Mouse (Mus musculus) layer of hippocampus, postnatal 10 days (tissue): ENCODE measurements around the gene Taok1. TPM values are rescaled to one million over a fixed set of nuclear protein-coding genes. Genes with fewer than 3 reads are reported as not detected.
"Not testable (repeated sequence)": the region's sequence is repeated elsewhere in the genome, so short reads cannot be mapped to it uniquely, and the experiment has no call there.

ENCODE experiments used
- DNase-seq, 2 experiments: peaks; one replicate each; pipeline ENCODE4 v3.0.0; 2021; ENCODE audit warnings: low spot score in 2 of 2
- long read RNA-seq: library from polyadenylated mRNA; stranded (forward); transcript quantifications from one replicate; pipeline ENCODE4 v2.0.0, GENCODE M21; 2023
- total RNA-seq, 2 experiments: library from RNA; stranded (reverse); gene quantifications; 2 replicates each; pipeline ENCODE4 v1.2.3; 2021

The Taok1 gene
- 100 to 1,000 TPM; 107 to 118 TPM for total RNA-seq
- long read RNA-seq, full-length matches to known transcripts = 1 of 9 reads
- long read RNA-seq, partial matches to known transcripts = 0 of 9 reads
- long read RNA-seq, other reads (novel, unspliced or antisense) = 8 of 9 reads

DNA sequence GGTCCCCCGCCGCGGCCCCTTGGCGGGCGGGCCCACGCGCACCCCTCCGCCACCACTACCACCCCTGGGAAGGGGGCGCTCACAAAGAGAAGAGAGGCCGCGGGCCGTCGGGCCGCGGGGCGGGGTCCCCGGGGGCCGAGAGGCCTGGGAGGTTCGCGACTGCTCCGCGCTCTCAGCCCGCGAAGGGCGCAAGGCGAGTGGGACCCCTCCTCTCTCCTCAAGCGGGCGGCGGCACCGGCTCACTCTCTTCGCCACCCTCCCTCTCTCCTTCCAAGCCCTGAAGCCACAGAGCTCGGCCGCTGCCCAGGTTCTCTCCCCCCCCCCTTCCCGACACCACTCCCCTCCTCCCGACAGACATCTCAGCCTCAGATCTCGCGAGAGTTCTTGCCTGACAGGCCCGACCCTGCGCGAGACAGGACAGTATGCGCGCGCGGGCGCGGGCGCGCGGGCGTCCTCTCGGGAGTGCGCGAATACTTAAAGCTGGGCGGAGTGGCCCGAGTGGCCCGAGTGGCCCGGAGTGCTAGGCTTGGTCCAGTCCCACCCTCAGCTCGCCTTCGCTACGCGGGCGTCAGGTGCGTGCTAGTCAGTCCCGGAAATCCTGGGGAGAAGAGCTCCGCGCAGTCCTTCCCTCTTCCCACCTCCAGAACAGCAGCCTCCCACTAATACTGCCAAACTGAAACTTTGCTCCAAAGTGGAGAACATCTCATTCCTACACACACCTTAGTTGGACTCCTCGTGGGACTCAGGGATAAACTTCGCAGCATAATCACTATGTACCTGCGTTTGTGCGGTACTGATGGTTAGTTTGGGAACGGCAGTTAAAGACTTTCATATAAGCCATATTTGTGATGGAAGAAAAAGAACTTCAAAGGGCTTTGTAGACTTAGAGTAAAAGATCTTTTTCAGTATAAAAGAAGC is at the start of gene Taok1:
Taok1 (minus strand) TSS at position 278 of the 918 bp plus-strand sequence.
- peak; percentile 91 to 95 for DNase-seq

DNA sequence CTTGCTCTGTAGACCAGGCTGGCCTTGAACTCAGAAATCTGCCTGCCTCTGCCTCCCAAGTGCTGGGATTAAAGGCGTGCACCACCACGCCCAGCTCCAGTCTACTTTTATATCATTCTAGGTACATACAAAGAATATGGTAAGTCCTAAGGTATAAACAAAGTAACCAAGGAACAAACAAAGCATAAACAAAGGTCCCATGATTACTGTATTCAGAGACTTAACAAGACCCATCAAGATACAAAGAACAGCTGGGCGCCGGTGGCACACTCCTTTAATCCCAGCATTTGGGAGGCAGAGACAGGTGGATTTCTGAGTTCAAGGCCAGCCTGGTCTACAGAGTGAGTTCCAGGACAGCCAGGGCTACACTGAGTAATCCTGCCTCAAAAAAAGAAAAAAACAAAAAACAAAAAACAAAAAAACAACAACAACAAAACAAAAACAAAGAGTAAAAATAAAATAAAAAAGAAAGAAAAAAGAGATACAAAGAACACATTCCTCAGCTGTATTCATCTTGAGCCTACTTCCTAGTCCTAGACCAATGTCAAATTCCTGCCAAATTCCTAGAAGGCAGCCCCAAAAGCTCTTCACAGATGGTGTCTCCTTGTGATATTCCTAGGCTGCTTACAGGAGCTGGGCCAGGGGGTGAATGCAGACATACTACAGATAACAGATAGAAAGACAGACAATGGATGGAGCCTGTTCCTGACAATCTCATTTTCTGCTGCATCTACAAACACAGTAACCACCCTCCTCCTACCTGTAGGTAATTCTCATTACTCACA is 46.0 kb upstream of the Taok1 start:
- DNase-seq = not testable (repeated sequence)

DNA sequence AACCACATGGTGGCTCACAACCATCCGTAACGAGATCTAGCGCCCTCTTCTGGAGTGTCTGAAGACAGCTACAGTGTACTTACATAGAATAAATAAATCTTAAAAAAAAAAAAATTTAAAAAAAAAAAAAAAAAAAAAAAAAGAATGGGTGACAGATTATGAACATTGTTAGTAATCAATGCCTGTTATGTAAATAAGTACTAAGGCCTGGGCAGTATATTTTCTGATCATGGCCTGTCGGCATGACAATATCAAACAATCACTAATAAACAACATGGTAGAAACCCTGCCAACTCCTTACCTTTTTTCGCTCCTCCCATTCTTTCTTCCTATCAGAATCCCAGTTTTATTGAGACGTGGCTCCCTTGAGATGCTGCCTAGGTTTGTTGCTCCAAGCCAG is 44.9 kb upstream of the Taok1 start:
- no peak for DNase-seq

DNA sequence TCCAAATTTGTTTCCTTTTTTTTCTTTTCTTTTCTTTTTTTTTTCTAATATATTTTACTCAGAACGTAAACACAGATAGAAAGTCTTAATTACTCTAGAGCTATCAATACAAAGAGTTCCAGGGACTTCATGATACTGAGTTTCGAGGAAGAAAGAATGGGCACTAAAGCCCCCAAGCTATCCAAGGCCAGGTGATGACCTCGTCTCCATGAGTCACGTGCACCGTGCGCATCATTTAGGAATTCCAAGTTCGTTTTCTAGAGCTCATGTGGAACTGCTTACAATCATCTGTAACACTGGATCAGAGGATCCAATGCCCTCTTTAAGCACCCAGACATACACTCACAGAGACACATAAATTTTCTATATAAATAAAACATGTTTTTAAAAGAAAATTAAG is 41.3 kb upstream of the Taok1 start:
- DNase-seq = no peak

DNA sequence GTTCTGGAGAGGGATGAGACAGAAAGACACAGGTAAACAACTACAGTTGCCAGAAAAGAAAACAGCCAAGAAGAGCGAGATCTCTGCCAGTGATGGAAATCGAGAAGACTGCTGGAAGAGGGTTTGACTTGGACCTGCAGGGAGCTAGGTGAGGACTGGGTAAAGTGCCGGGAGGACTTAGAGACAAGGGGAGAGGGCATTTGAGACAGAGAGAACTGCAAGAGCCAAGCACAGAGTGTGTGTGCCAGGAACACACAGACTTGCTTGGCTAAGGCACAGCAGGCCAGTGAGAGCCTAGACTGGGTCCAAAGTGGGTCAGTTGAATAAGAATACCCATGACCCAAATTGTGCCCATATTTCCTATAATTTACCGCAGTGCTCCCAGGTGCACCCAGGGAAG is 37.9 kb upstream of the Taok1 start:
- peak in 1 of 2 experiments; percentile 10 for DNase-seq

DNA sequence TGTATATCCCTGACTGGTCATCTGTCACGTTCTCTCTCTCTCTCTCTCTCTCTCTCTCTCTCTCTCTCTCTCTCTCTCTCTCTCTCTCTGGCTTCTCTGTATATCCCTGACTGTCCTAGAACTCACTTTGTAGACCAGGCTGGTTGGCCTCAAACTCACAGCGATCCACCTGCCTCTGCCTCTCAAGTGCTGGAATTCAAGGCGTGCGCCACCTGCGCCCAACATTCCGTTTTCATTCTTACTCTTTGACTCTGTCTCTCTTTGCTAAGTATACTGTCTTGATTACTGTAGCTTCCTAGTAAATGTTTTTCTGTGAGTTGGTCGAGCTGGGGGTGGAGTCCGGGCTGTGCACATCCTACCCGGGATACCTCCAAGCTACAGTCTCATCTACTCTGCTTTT is 33.8 kb upstream of the Taok1 start:
- DNase-seq = no peak

DNA sequence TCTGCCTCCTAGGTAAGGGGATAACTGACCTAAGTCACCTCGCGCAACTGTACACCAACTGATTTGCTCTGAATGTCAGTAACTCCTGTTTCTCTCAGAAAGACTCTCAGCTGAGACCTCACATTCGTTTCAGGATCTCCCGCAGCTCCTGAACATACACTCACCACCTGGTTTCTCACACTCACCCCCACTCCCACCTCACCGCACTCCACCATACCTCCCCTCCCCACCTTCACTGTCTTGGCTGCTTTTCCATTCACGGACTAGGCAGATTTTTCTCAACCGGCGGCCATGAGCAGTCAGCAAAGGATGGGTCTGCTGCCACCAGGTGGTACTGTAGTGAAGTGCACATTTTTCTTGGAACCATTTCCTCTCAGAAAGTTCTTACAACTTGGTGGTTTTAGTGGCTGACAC is 22.6 kb upstream of the Taok1 start:
- peak; percentile 89 to 90 for DNase-seq

DNA sequence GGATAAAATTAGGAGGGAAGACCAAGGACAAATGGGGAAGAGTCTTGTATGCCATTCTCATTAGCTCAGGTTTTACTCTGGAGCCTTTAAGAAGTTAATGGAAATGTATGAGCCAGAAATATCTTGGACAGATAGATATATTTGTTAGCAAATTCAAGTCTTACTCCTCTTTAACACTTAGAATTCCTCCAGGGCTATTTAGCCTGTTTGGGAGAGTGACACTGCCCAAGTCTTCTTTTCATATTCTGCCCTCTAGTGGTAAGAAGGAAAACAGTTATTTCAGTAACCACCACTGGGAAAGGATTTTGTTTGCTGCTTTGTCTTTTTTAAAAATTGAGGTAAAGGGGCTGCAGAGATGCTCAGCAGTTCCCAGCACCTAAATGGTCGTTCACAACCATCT is 21.9 kb upstream of the Taok1 start:
- DNase-seq = no peak

DNA sequence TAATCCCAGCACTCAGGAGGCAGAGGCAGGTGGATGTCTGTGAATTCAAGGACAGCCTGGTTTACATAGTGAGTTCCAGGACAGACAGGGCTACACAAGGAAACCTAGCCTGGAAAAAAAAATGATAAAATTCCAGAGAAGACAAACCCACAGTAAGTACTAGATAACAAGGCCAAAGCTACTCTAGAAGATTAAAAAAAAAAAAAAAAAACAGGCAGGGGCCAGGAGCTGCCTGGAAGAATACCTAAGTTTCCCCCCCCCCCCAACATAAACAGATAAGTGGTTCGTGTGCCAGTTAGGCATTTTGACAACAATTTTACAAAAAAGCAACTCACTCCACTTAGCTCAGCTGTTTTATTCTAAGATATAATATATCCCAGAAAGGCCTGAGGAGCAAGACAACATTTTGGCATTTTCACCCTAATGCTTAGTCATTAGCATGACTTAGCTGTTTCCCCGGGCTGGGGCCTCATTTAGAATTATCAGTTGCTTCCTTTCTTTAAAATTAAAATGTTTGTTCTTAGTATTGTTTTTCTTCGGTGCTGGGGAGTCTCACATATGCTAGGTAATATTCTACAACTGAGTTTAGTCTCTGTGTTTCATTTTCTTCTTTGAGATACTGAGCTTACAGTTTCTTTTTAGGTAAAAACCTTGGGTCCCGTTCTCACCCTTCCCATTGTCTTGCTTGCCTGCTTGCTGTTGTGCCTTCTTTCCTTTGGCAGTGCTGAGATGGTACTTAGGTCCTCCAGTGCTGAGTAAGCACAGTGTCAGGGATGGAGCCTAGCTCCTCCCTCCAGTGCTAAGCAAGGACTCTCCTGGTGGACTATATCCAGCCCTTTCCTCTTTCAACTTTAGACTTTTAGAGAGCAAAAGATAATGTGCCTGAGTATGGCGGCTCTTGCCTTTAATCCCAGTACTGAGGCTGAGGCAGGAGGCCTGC is 19.3 kb upstream of the Taok1 start:
- DNase-seq = no peak

DNA sequence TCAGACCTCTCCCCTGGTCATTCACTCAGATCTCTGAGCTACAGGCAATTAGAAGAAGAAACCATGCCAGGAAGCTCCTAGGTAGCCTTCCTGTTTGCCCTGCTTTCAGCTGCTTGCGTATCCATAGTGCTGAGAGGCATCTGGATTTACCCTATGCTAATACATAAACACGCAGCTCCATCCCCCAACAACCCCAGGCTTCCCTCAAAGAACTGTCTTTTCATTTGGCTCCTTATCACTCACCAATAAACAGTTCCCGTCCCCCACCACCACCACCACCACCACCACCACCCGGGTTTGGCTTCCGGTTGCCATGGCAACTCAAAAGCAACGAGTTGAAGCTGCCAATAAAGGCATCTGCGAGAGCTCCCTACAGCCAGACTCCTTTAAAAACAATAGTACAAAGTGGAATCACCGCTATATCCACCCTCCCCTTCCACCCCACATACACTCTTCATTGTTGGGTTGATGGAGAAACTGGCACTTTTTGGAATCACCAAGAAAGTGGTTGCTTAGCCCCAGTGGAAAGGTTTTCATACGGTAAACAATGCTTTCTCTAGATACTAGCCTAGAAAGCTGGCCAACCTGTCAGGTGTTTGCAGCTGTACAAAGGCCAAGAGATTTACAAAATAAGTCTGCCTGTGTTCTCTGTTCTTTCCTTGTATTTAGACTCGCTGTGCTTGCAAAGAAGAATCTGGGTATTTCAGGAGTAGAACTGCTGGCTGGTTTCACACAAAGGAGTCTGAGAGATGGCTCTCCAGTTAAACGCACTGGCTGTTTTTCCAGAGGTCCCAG is 17.6 kb upstream of the Taok1 start:
- peak; percentile 56 to 65 for DNase-seq

DNA sequence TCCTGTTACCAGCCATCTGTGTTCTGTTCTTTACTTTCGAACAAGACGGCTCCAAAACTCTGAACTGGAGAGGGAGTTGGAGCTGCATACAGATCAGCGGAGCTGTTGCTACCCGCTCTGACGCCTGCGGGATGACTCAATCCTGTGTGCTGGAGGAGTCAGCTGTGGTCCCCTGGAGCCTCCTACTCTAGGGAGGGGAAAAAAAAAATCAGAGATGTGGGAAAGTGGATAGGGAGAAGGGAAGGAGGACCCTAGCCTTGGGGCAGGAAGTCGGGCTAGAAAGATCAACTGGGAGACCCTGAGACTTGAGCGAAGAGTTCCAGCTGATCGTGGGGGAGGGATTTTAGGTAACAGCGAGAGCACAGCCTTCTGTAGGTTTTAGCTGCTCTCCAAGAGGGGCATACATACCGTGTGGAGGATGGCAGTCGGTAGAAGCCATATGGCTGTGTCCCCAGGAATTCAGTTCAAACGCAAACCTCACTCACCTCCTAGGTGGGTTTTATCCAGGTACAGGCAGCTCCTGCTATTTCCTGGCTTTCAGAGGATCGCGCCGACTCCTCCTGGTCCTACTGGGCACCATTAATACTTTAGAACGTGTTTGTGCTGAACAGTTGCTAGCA is 16.9 kb upstream of the Taok1 start:
- peak; percentile 64 to 68 for DNase-seq

DNA sequence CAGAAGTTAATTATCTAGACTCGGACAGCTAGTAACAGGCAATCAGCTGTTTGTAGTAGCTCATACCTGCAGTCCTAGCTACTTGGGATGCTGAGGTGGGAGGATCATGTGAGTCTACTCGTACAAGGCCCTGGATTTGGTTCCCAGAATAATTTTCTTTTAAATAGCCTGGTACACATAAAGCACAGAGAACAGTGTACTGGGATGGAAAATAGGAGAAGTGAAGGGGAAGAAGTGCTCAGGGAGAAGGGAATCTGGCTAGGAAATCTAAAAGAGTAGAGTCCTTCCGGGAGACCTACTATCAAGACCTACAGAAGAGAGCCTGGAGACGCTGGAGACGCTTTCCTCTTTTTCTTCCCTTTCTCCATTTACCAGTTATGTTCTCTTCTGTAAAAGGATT is 16.4 kb upstream of the Taok1 start:
- DNase-seq = no peak

DNA sequence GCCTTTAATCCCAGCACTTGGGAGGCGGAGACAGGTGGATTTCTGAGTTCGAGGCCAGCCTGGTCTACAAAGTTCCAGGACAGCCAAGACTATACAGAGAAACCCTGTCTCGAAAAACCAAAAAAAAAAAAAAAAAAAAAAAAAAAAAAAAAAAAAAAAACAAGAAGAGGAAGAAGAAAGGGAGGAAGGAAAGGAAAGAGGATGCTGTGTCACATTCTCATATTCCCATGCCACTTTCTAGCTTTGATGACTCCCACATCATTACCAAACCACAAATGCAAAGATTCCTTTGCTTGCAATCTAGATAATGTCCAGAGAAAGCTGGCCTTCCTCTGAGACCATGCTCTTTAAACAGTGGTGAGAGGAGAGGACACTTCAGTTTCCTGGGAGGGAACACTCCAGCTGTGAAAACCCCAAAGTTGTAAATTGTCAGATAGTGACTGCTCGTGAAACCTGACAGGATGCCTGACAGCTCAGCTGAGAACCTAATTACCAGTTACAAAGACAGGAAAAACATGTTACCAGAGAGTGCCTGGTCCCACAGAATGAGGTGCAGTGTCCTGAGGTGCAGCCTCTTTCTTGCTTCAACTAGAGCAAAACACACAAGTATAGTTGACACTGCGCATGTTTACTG is 14.4 kb upstream of the Taok1 start:
- DNase-seq = no peak

DNA sequence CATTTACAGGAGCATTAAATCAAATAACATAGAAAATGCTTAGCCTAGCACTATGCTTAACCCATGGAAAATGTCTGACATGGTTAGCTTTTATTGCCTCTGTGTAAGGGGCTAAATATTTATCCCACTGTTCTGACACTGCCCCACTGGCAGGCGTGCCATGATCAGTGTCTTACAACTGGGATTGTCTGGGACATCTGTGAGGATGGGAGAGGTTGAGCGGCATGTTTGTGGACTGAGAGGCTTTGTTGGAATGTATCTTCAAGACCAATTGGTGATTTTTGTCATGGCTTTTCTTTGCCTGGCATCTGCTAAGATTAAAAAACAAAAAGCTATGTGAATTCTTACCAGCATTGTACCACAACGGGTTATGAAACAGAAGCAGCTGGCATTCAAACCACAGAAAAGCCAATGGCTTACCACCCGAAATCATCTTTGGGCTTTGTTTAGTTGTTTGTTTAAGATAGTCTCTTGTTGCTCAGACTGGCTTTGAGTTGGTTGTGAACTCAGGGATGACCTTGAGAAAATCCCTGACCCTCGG is 7.5 kb upstream of the Taok1 start:
- no peak for DNase-seq

DNA sequence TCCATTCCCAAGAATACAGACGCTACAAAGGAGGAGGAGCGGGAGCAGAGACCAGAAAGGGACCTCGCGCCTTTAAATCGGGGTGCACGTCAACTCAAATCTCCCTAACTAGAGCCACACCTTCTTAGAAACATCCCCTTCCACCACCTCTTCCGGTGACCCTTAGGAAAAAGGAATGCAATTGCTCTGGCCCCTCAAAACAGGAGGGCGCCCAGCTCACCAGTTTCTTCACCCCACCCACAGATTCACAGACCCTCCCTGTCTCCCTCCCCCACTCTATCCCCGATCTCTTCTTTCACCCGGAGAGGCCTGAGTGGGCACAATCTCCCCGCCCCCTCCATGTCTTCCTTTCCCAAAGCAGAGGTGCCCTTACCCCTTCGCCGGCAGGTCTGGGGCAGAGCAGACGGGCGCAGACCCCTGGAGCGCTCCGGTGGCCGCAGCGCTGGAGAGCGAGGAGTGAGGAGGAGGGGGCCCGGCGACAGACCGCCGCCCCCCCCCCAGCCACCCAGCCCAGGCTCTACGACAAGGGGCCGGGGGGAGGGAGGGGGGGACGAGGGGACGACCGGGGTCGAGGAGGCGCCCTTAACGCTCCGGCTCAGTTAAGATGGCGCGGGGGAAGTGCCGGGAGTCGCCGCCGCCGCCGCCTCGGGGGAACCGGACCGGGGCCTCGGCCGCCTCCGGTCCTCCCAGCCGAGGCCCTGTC is 629 bp downstream of the Taok1 start:
- DNase-seq = peak; percentile 45 to 59

DNA sequence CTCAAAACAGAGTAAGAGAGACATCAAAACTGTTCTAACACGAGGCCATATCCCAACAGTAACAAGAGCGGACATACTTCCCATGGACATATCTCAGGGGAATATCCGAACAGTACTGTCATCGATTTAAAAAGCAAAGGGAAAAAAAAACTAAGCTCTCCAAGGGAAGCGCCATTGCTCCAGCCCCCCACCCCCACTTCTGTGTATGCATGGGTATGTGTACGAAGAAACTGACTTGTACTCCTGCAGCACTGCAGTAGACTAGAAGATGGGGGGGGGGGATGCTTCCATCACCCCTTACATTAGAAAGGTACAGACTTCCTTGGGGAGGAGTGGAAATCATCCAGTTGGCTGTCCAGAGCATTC is 1.2 kb downstream of the Taok1 start:
- DNase-seq = peak in 1 of 2 experiments; percentile 18

DNA sequence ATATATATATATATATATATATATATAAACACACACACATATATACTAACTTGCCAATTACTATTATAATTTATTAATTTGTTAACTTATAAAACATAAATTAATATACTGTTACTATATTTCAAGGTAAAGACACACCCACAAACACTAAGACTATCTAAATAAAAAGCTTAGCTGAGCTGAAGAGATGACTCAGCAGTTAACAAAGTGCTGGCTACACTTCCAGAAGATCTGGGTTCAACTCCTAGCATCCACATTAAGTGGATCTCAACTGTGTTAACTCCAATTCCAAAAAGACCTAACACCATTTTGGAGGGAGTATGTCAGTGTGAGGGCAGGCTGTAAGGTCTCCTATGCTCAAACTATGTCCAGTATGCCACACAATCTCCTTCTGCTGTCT is 10.3 kb downstream of the Taok1 start:
- no peak for DNase-seq

DNA sequence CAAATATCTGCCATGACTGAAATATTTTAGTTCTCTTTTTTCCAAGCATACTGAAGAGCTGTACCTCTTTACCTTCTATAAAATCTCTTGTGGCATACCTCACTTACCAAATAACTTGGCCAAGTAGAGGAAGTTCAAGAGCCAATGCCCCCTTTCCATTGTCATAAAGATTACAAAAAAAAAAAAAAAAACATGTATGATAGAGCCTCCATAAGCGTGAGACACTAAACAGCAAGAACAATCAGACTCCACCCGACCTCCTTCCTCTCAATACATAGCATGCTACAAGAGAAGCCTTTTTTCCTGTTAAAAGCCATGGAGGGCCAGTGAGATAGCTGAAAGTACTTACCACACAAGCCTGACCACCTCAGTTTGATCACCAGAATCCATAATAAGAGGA is 16.2 kb downstream of the Taok1 start:
- DNase-seq = no peak
